Mouse (Mus musculus) small intestine, adult 2 months (tissue): ENCODE measurements at regions not wholly inside any gene's neighbourhood (a gene's known extent, or its start where the extent isn't known, plus 50 kb on each side); places are given as distances from the start of the nearest gene placed in this dataset.

Source experiments
- CTCF ChIP-seq: fragments of 200-500 bp; IDR thresholded peaks from 2 replicates; pipeline ENCODE4 v1.5.1; 2012; ENCODE audit warnings: low read depth, mild to moderate bottlenecking, control low read depth, inconsistent platforms, low read length, moderate library complexity, mixed read lengths; ENCODE audit not compliant: insufficient replicate concordance, insufficient read length; ENCODE audit errors: extremely low read depth
- POLR2A ChIP-seq: fragments of 200-500 bp; IDR thresholded peaks from 2 replicates; pipeline ENCODE4 v1.6.1; 2012; ENCODE audit warnings: low read depth, mild to moderate bottlenecking, control low read depth, inconsistent platforms, low read length, moderate library complexity

DNA sequence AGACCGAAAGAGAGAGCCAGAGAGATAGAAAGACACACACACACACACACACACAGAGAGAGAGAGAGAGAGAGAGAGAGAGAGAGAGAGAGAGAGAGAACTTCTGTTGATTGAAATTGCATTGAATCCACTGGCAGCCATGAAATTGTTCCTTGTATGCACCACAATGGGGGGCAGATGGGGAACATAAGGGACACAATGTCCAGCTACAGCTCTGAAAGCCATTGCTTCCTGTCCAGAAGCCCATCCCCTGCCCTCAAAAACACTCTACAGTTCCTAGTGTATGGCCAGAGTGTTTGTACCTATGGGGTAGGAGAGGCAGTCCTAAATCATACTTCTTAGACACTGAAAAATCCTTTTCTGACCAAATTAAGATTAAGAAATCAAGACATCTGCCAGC lies 270.9 kb upstream of the Nrp1 start:
- TF ChIP-seq CTCF (no peak), POLR2A (no peak)
